Mouse (Mus musculus) adrenal gland, postnatal 4 days (tissue): ENCODE results near the gene Nup107. TPM values are rescaled to one million over a fixed set of nuclear protein-coding genes. Genes with fewer than 3 reads are reported as not detected.

Experiments
- DNase-seq, 2 experiments: peaks; one replicate each; pipeline ENCODE4 v3.0.0; 2021 to 2022; ENCODE audit warnings: low spot score in 2 of 2, mixed read lengths in 2 of 2
- total RNA-seq, 2 experiments: library from RNA; stranded (reverse); gene quantifications; 2 replicates each; pipeline ENCODE4 v1.2.3; 2021

Gene Nup107
- total RNA-seq, 2 experiments from 2014 or later: 28.7 to 30.2 TPM

- no peak for DNase-seq
Measured at GRCm38 (mm10) chr10:117778951-117779350, 13.6 kb downstream of the Nup107 start.

GRCm38 (mm10) chr10:117778328-117778910, 14.1 kb downstream of the Nup107 start:
- DNase-seq: no peak

DNA sequence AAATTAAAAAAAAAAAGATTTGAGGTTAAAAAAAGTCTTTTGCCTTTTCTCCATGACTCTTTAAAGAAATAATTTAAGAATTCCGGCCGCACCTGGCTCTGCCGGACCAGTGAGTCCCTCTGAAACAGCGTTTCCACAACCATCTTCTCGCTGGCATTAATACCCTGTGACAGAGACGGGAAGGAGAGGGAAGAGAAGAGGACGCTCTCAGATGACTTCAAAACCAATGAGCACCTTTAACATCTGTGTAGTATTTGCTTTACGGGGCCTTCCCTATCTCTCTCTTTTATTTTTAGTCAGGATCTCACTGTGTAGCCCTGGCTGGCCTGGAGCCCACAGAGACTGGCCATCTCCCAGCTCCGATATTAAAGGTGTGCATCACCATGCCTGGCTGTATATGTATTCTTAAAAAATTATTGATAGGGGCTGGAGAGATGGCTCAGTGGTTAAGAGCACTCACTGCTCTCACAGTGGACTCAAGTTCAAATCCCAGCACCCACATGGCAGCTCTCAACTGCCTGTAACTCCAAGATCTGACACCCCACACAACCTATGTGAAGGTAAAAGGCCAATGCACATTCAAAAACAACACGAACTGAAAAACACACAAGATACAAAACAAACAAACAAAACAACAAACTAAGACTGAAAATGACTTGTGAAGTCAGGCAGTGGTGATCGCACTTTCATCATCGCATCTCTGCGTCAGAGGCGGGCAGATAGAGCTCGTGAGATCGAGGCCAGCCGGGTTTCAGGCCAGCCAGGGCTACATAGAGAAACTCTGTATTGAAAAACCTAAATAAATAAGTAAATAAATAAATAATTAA, 14.8 kb downstream of the Nup107 start:
- no peak for DNase-seq

DNA sequence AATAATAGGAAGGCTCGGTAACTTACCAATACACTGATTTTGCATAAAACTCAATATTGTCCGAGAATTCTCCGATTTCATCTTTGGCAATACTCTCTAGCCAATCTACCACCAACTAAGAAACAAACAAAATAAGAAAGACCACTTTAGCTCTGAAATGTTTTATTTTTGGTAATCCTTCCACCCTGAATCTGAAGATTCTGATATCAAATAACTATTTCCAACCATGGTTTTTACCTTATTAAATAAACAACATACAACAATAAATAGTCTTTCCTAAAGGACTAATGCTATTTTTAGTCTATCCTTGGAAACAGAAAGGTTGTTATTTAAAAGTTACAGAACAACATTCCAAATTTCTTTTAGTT, 15.4 kb downstream of the Nup107 start:
- DNase-seq: no peak

DNA sequence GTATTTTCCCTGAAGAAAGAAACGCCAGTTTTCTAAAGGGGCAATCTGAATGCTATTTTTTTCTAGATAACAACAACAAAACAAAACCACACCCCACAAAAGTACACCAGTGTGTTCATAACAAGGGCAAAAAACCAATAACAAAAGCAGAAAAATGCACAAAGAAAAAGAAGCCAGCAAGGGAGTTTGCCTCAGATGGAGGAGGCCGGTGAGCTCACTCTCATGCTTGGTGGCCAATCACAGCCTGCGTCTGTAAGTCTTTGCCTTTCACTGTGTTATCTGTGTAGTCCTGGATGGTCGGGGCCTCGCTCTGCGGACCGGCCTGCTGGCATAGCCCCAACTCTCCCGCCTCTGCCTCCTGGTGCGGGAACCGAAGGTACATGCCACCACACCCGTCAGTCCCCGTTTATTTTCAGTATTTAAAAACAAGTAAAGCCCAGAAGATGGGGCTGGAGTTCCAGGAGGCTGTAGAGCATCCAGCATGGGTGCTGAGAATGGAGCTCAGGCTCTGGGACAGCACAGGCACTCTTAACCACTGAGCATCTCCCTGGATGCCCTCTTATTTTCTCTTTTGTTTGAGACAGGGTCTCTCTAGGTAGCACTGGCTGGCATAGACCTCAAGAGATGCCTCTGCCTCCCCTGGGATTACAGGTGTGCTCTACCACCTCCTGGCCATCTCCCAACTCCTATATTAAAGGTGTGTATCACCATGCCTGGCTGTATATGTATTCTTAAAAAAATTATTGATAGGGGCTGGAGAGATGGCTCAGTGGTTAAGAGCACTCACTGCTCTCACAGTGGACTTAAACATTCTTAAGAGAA, 16.0 kb downstream of the Nup107 start:
- DNase-seq: no peak

DNA sequence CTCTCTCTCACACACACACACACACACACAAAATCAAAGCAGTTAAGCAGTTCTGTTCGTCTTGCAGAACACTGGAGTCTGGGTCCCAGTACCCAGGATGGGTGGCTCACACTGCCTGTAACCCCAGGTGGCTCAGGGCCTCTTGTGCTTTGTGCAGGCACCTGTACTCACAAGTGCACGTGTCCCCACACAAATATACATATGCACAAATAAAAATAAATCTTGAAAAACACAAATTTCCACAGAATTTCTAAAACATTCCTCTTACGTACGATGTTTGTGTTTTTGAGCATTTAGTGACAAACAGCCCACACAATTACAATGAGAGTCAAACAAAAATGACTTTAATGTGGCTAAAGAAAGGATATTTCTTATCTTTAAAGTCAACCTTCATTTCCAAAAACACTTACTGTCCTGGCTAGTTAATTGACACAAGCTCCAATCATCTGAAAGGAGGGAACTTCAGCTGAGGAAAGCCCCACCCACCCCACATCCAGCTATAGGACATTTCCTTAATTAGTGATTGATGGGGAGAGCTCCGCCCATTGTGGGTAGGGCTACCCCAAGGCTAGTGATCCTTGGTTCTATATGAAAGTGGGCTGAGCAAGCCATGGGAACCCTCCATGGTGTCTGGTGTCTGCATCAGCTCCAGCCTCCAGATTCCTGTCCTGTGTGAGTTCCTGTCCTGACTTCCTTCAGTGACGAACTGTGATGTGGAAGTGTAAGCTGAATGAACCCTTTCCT, 16.9 kb downstream of the Nup107 start:
- no peak for DNase-seq

DNA sequence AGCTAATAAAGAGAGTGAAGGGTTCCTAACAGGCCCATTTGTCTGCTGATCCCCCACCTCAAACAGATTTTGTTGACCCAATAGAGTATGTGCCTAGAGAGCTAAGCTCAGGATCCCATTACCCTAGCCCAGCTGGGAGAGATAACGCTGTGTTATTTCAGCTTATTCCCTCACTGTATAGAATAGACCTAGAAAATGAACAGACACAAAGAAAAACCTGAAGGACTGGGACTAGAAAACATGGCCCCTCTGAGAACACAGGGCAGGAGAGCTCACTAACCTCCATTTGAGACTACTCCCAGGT, 17.7 kb downstream of the Nup107 start:
- no peak for DNase-seq

DNA sequence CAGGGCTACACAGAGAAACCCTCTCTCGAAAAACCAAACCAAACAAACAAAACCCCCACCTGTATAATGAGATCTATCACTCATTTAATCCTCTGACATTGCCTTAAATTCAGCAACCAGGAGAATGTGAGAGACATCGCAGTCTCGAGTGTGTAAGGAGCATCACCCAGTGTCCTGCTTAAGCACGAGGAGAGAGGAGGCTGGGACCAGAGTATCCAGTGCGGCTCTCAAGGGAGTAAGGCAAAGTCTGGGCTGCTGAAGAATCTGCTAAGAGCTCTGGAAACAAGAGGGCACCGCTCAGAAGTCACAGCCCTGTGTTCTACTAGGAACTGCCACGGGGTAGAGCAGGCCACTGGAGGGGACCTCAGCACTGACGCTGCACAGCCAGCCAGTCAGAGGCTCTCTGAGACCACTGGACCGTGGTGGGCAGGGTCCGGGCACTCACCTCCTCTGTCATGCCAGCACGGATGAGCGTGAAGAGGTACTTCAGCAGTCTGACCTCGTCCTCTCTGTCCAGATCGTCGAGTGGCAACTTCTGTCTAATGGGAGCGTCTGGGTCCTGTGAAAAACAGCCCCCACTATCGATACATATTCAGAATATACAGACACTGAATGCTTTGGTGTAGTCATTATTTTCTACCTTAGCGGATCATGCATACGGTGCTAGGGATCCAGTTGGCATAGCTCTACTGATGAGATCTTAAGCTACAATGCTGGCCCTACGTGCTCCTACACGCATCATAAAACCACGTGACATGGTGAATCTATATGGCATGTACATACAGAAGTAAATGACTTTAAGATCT, 18.3 kb downstream of the Nup107 start:
- DNase-seq: no peak

DNA sequence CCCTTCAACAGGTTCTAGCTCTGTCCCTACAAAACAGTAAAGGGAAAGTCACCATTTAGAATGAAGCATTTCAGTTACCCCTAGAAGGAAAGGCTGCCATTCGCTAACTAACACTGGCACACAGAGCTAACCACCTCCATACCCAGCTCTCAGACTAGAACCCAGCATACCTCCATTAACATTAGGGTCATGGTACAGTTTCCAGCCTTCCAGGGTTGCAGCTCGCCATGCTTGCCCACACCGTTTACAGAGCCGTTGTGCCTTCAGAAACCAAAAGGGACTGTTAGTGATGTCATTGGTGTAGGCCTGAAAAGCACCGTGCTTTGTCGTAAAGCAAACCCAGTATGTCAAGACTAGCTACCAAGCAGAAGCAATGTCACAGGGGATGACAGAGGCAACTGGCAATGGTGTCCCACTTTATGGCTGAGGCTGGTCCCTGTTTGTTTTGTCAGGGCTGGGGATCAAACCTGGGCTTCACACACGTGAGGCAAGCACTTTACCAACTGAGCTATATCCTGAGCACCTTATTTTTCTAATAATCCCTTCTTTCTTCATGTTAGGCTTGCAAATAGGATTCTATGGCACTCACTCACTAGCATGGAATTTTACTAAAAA, 19.3 kb downstream of the Nup107 start:
- no peak for DNase-seq

- DNase-seq: no peak
Measured at GRCm38 (mm10) chr10:117772364-117773105, 20.0 kb downstream of the Nup107 start.

DNA sequence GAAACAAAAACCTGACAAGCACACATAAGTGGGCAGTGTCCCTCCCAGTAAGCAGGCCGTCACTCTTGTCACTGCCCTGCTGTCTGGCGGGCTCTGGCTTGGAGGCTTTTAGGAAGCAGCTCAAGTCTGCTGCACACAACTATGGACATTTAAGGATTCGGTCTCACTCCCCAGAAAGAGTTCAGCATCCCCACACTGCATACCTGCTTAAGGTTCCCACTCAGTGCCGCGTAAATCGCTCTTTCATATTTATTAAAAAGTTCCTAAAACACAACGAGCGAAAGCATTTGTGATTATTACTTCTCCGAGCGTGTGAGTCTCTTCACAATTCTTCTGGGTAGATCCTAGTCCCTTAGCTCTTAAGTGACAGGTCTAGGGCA, 21.4 kb downstream of the Nup107 start:
- no peak for DNase-seq

DNA sequence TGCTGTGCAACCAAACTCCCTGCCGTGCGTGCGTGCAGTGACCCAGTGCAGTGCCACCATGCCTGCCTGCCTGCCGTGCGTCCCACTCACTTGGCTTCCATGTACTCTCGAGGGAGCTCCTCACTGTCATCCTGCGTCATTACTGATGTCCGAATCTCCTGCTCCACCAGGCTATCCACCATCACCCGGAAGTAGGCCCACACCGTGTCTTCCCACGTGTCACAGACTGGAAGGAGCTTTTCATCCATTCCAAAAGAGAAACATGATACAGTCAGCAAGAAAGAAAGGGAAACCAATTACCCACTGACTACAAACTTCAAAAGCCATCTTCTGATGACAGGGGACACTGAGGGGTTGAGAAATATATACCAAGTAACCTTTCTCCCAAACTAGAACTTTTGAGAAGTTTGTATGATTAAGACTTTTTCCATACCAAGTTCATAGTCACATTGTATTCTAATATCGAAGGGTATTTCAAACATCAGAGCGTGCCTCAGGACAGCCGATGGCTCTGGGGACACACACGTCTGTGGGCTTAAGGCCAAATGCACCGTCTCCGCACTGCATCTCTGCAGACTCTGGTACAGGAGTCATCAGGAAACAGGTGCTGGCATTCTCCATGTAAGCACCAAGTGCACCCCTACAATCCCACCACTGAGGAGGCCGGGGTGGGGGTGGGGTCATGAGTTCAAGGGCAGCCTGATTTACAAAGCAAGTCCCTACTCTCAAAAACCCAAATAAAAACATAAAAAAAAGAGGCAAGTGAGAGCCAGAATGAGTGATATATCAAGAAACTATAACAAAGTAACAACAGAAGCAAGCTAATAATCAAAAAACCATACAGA, 22.0 kb downstream of the Nup107 start:
- no peak for DNase-seq

GRCm38 (mm10) chr10:117769541-117770285, 22.8 kb downstream of the Nup107 start:
- no peak for DNase-seq

DNA sequence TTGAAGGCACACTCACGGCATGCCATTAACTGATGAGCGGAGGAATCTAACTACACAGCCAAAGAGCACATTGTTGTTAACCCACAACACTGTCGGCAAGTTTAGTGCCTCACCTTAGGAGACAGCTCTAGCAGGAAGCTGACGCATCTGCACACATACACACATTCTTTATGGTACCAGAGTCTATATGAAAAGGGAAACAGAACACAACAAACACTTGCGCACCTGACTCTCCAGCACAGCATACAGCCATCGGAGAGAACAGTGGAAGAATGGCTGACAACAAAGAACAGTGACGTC, 24.4 kb downstream of the Nup107 start:
- DNase-seq: no peak

DNA sequence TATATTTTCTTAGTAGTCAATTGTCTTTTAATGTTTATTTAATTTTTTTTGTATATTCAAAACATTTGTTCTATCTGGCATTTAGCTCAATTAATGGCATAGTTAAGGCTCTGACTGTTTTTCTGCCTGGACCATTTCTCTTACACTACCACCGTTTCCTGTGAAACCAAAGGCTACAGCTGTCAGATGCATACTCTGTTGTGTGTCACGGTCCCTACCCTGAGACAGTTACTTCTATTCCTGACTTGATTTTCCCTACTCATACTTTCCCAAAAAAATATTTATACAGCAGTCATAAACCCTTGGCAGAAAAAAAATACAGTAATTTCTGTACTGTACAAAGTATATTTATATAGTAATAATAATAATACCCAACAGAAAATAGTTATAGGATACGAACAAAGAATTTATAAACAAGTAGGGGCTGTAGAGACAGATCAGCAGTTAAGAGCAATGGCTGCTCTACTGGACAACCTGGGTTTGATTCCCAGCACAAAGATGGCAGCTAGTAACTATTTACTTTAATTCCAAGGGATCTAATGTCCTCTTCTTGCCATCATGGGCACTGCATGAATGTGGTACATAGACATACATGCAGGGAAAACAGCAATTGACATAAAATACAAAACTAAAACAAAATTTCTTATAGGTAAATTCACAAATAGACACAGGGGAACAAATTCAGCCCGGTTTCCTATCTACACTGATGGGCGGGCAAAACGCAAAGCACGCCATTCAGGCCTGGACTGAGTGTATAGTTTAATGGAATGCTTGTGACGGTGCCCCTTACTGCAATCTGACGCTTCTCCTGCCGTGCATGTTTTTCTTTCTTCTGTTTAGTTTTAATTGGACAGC, 25.0 kb downstream of the Nup107 start:
- DNase-seq: no peak

DNA sequence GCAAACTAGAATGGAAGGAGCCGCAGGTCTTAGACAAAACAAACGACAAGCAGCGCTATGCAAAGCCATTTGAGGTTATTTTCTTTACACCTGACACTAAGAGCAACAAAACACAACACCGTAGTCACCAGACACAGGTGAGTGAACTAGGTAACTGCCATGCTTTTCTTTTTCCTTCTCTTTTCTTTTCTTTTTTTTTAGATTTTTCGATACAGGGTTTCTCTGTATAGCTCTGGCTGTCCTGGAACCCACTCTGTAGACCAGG, 25.7 kb downstream of the Nup107 start:
- DNase-seq: no peak

- no peak for DNase-seq
Measured at GRCm38 (mm10) chr10:117766111-117766895, 26.2 kb downstream of the Nup107 start.
